Mouse (Mus musculus): ENCODE results near the gene Rfx7.

Rfx7 gene

DNA sequence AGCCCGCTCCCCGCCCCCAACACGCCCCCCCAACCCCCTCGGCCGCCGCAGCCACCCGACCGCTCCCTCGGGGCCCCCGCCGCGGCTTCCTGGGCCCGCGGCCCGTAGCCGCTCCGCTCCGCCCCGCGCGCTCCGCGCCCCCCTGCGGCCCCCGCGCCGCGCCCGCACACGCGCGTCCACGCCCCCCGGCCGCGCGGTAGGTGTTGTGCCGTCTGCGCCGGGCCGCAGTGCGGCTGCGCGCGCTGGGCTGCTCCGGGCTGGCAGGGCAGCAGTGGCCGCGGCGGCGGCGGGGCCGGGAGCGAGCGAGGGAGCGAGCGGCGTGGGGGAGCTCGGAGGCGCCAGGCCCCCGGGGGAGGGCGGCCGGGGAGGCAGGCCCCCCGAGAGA, at the start of gene Rfx7:
Gene Rfx7 (plus strand): TSS at position 245 of the 385 bp plus-strand sequence.
- DNase-seq (ENCODE audit: low read depth, low spot score): no peak

- DNase-seq (ENCODE audit: low read depth, low spot score): no peak
These were observed 43.5 kb upstream of the Rfx7 start for GRCm38 (mm10) chr9:72488523-72488922.

DNA sequence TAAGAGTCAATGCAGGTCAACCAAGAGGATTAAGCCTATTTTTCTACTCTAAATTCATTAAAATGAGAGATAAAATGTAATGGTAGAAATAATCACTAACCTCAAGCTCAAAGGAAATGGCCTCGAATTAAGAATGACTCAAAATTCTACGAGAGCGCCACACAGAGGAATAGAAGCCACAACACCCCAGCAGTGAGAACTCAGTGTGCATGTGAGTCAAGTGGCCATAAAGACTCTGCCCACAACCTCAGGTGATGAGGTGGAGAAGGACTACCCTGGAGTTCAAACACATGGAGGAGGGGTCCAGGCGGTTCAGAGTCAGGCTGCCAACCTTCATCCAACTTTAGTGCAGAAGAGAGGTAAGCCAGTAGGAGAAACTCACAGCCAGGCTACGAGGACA, 42.9 kb upstream of the Rfx7 start:
- DNase-seq (ENCODE audit: low read depth, low spot score): no peak

GRCm38 (mm10) chr9:72491559-72492193, 40.4 kb upstream of the Rfx7 start:
- peak; percentile 76 for DNase-seq (ENCODE audit: low read depth, low spot score)

DNA sequence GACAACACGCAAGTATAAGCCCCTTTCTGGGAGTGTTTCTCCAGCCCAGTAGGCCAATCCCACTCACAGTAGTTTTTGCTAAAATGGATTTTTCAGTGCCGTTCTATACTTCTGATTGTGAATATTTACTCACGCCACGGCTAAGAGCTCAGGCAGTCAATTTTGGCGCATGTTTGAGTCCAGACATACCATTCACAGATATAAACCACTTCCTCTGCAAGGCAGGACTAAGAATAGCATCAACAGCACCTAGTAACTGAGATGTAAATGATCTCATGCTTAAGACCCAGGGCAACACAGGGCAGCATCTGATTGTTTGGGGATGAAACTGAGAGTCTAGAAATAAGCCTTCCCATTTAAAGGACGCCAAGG, 39.9 kb upstream of the Rfx7 start, which contains the start of gene Tex9:
Gene Tex9 (minus strand): TSS at position 19 of the 372 bp plus-strand sequence.
- no peak for DNase-seq (ENCODE audit: low read depth, low spot score)

GRCm38 (mm10) chr9:72493465-72493864, 38.6 kb upstream of the Rfx7 start:
- DNase-seq (ENCODE audit: low read depth, low spot score): no peak

- DNase-seq (ENCODE audit: low read depth, low spot score): no peak
These were observed 37.9 kb upstream of the Rfx7 start for GRCm38 (mm10) chr9:72493984-72494685.

GRCm38 (mm10) chr9:72496691-72497090, 35.3 kb upstream of the Rfx7 start:
- DNase-seq (ENCODE audit: low read depth, low spot score): no peak

DNA sequence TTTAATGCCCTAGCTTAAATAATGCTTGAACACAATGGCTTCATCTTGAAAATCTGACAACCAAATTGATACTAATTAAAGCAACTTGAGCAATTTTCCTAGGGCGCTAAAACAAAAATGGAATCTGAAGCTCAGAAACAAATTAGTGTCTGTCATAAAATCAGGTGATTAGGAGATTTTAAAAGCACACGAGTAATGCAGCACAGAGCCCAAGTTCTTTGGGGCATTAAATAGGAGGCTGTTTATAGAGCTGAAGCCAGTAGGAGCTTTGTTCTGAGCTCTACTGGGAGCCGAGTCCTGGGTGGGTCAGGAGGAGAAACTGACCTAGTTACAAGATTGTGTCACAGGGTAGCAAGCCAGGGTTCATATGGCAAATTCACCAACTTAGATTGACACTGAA, 34.9 kb upstream of the Rfx7 start:
- peak; percentile 8 for DNase-seq (ENCODE audit: low read depth, low spot score)

GRCm38 (mm10) chr9:72512229-72512981, 19.6 kb upstream of the Rfx7 start:
- no peak for DNase-seq (ENCODE audit: low read depth, low spot score)

- no peak for DNase-seq (ENCODE audit: low read depth, low spot score)
These were observed 16.7 kb upstream of the Rfx7 start for GRCm38 (mm10) chr9:72515366-72515765.

DNA sequence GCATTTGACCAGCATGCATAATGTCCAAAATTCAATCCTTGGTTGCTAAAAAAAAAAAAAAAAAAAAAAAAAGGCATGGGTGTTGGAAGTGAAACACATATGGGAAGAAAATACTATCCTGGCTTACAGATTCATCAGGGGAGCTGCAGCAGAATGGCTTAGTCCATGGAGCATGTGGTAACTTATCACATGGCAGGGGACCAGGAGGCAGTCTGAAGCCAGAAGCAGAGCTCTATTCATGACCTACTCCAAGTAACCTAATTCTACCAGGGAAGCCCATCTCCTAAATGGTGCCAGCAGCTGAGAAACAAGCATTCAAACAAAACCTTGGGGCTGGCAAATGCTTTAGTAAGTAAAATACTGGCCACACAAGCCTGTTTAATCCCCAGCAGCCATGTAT, 12.8 kb upstream of the Rfx7 start:
- DNase-seq (ENCODE audit: low read depth, low spot score): no peak

DNA sequence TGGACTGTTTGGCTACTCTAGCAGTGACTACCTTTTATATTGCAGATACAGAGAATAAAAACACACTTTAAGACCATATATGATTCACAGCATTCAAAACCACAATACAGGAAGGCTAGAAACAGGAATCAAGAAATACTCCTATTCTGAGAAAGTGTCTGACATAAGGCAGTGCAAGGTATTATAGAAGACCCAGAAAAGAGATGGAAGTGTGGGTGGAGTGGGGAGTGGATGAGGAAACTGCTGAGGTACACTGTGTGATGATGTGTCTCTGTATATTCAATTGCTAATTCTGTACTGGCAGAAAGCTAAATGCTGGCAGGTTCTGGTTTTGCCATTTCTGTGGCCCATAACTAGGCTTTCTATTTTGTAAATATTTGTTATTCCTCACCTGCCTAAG, 11.2 kb upstream of the Rfx7 start:
- DNase-seq (ENCODE audit: low read depth, low spot score): peak; percentile 56

DNA sequence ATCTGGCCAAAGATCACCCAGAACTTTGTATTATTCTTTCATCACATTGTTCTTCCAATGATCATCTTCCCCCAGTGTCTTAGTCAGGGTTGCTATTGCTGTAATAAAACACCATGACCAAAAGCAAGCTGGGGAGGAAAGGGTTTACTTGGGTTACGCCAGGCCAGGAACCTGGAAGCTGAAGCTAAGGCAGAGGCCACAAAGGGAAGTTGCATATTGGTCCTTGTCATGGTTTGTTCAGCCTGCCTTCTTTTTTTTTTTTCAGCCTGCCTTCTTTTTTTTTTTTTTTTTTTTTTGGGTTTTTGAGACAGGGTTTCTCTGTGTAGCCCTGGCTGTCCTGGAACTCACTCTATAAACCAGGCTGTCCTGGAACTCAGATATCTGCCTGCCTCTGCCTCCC, 5.9 kb upstream of the Rfx7 start:
- no peak for DNase-seq (ENCODE audit: low read depth, low spot score)

DNA sequence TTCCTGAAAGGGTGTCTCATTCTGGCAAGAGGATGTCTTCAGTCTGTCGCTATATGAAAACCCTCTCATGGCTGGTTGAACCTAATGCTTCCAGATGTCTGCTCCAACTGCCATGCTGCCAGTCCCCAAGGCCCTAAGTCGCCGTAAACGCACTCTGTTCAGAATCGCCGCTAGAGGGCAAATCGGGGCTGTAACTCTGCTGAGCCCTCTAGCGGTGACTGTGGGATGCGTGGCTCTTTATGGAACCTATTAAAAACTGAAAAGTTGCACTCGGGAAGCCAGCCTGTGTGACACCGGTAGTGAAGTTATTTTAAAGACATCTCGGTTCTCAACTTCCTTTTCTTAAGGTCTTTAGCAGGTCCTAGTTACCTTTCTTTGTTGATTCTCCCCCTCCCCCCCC, 1.8 kb upstream of the Rfx7 start:
- DNase-seq (ENCODE audit: low read depth, low spot score): peak; percentile 85

DNA sequence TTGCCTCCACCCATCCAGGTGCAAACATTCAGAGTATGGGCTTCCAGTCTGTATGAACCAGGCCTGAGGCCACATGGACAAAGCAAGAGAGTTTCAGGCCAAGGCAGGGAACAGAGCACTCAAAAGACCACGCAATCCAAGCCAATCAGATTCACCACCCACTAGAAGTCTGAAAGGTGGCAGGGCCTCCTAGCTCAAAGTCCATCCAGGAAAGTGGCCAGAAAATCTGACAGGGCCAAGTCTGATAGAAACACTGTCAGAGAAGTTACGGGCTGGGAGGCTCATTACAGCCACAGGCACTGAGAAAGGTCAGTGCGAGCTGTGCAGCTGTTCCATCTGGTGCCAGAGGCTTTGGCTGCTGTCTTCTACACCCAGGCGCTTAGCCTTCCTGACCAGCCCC, 1.2 kb upstream of the Rfx7 start:
- no peak for DNase-seq (ENCODE audit: low read depth, low spot score)

DNA sequence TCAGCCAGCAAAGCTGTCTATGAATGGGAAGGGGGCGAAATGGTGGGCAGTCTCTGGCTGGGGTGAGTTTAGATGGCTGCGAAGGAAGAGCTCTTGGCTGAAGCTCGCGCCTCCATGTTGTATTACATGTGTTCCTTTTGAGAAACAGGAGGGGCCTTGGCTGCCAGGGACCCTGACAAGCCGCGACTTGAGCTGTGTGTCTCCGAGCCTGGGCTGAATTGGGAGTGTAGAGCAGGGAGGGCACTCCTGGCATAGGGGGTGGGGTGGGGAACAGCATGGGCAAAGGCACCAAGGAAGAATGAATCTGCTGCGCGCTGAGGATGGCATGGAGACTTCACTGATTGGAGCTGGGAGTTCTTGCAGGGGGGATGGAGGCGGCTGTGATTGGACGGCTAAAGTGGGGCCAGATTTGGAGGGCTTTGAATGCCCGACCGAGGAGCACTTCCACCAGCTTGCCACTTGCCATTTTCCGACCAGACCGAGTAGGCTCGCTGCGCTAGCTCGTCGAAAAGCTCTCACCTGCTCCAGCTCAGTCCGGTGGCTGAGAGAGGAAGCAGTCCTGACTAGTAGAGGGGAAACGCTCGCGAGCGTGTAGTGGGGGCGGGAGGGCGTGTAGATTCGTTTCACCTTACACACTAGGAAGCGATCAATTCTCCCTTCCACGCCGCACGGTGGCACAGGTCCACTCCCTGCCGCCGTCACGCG, 597 bp upstream of the Rfx7 start:
- peak; percentile 91 for DNase-seq (ENCODE audit: low read depth, low spot score)

DNA sequence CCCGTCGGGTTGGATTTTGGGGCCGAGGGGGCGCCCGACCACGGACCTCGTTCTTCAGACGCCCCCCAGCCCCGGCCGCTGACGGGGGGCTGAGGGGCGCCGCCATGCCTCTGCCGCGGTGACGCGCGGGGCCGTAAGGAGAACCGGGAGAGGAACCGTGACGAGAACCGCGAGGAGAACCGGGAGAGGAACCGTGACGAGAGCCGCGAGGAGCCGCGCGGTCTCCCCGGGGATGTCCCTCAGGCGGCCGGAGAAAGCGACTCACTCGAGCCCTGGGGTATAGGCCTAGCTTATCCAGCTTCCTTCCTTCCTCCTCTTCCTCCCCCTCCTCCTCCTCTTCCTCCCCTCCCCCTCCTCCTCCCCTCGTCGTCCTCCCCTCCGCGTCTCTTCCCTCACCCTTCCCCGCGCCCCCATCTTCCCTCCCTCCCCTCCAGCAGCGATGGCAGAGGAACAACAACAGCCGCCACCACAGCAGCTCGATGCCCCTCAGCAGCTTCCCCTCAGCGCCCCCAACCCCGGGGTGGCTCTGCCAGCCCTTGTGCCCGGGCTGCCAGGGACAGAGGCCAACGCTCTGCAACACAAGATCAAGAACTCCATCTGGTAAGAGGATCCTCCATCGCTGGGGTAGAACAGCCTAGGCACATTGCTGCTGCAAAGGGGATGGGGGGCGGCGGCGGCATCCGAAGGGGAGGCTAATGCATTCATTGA, 495 bp downstream of the Rfx7 start:
- no peak for DNase-seq (ENCODE audit: low read depth, low spot score)

GRCm38 (mm10) chr9:72533089-72533415, 1.0 kb downstream of the Rfx7 start:
- no peak for DNase-seq (ENCODE audit: low read depth, low spot score)

GRCm38 (mm10) chr9:72534985-72535384, 2.9 kb downstream of the Rfx7 start:
- DNase-seq (ENCODE audit: low read depth, low spot score): no peak

GRCm38 (mm10) chr9:72535394-72535793, 3.4 kb downstream of the Rfx7 start:
- no peak for DNase-seq (ENCODE audit: low read depth, low spot score)

- DNase-seq (ENCODE audit: low read depth, low spot score): no peak
These were observed 5.0 kb downstream of the Rfx7 start for GRCm38 (mm10) chr9:72537086-72537485.
